Mouse (Mus musculus) kidney, postnatal 10 days (tissue): ENCODE measurements at regions not wholly inside any gene's neighbourhood (a gene's known extent, or its start where the extent isn't known, plus 50 kb on each side); places are given as distances from the start of the nearest gene placed in this dataset.
"Not testable (repeated sequence)": the region's sequence is repeated elsewhere in the genome, so short reads cannot be mapped to it uniquely, and the experiment has no call there.

Source experiments
- DNase-seq: peaks from one replicate; pipeline ENCODE4 v3.0.0; 2021; ENCODE audit warnings: mixed read lengths

DNA sequence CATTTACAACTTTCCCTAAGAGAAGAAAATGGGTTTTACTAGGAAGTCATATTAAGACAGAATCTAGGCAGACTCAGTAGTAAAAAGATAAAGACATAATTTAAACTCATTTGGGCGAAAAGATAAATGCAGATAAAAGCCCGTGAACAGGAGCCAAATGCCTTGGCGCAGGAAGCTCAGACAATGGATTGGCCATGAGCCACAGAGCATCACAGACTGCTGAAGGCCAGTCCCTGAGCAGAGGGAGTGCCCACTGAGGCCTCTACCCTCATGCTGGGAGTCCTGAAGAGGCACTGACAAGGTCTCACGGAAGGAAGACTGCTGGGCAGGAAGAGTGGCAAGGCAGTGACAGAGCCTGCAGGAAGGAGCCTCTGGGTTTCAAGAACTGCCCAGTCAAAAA, 136.0 kb upstream of the Ttc29 start:
- DNase-seq: peak; percentile 74

- DNase-seq: not testable (repeated sequence)
Observed at GRCm38 (mm10) chr8:78081395-78081794, 131.7 kb upstream of the Ttc29 start.

- DNase-seq: no peak
Observed at GRCm38 (mm10) chr8:78083012-78083411, 130.1 kb upstream of the Ttc29 start.

DNA sequence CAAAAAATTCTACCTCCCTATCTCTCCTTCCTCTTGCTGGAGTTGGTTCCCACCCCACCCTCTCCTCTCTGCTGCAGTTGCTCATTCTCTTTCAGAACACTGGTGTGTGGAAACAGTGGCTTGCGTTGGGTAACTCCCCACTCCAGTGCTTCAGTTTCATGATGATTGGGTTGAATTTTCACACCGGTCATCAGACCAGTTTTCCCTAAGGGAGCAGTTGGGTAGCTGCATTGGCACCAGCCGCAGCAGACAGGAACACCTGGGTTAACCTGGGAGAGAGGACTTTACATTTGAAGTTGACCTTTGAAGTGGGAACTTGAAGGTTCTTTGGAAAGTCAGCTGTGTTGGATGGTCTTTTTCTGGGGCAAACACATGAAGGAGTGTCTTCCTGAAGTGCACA, 126.7 kb upstream of the Ttc29 start:
- DNase-seq: no peak

GRCm38 (mm10) chr8:78090382-78091122, 122.5 kb upstream of the Ttc29 start:
- no peak for DNase-seq

GRCm38 (mm10) chr8:78096383-78096782, 116.7 kb upstream of the Ttc29 start:
- DNase-seq: no peak

- DNase-seq: no peak
Observed at GRCm38 (mm10) chr8:78098191-78098745, 114.8 kb upstream of the Ttc29 start.

DNA sequence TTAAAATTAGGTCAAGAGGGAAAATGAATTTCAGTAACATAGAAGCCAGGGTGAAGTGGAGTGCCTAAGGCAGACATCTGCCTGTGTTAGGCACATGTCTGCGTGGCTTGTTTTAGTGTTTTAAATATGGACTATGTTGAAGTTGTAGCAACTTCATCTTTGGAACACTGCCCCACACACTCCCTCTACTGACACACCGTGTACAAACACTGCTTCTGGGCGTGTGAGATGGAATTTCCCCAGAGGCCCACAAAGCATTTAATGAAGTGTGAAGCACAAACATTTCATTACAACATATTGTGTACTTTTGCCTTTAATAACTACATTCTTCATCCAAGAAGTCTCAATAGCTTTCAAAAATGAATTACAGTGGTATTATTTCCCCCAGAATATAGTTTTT, 114.0 kb upstream of the Ttc29 start:
- no peak for DNase-seq

- DNase-seq: peak; percentile 8
Observed at GRCm38 (mm10) chr8:78107339-78107738, 105.8 kb upstream of the Ttc29 start.

- DNase-seq: no peak
Observed at GRCm38 (mm10) chr8:78110003-78110649, 103.0 kb upstream of the Ttc29 start.

DNA sequence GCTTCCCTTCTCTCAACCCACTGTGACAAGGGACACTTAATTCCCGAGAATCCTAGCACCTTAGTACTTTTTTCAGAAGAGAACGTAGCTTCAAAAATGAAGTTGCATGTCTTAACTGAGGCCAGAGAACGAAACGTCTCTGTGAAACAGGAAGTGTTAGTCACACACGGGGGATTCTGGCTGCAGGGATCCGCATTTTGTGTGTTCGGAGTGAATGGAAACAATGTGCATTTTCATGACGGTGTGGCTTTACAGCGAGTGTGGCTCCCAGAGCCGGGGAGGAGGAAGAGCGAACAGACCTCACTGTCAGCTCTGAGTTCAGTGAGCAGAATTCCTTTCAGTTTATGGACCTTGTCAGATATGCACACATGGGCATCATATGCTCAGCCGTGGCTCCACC, 100.0 kb upstream of the Ttc29 start:
- no peak for DNase-seq

GRCm38 (mm10) chr8:78114512-78114911, 98.6 kb upstream of the Ttc29 start:
- DNase-seq: no peak

DNA sequence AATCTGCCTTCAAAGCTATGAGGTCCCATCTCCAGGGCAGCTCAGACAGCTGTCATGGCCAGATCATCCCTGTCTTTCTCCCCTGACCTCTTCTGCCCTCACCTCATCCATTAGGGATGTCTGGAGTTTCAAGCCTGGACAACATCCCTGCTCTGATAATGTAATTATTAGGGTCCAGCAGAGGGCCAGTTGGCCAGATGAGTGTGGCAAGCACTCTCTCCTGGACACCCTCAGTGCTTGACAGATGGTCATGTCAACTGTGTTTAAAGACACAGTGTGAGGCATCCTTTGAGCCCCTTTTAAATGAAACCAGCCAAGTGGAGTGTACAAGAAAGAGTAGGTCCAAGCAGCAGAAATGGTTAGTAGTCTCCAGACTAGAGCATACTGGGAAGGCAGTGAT, 95.9 kb upstream of the Ttc29 start:
- DNase-seq: no peak

GRCm38 (mm10) chr8:78118493-78118892, 94.6 kb upstream of the Ttc29 start:
- DNase-seq: no peak

- DNase-seq: no peak
Observed at GRCm38 (mm10) chr8:78119682-78120081, 93.4 kb upstream of the Ttc29 start.

DNA sequence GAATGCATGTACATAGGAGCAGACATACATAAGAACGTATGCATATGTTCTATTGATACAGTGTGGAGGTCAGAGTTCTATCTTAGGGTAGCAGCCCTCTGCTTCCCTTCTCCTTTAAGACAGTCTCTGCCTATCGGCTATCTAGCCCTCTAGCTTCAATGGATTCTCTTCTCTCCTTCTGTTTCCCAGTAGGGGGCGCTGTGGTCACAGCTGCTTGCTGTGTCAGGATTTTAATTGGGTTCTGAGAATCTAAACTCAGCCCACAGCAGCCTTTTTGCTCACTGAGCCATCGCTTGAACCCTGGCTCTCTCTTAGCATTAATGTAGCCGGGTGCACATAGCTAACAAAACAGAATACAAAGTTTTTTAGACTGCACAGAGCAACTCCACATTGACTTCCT, 88.8 kb upstream of the Ttc29 start:
- peak; percentile 30 for DNase-seq

GRCm38 (mm10) chr8:78127852-78128251, 85.2 kb upstream of the Ttc29 start:
- peak; percentile 68 for DNase-seq

DNA sequence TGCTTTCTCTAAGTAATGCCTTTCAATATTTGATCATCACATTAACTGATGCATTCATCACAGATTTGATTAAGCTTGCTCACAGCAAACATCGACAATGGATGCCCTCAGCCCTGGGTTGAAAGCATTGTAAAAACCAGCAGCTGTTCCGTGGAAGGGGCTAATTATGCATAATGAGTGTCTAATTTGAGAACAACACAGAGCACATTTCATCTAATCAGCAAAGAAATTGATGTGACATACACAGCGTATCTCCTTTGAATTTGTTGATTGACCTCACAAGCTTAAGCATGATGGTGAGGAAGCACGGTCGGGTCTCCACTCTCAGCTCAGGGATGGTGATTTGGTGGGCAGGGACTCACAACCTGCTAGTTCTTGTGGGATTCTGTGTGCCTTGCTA, 84.0 kb upstream of the Ttc29 start:
- DNase-seq: no peak

DNA sequence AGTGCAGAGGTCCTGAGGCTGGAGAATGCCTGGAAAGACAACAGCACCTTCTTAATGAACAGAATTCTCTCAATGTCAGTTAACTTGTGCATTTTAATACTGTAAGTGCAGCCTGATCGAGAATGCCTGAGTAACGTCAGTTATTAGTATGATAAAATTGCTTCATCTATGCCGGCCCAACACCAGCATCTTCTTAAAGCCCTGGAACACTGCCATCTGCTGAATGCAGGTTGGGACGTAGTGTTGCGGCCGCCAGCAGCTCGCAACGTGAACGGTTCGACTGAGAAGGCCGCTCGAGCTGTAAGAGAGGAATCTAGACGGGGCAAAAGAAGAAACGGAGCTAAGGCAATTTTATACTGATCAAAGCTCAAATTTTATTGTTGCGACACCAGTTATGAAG, 73.6 kb upstream of the Ttc29 start:
- not testable (repeated sequence) for DNase-seq

DNA sequence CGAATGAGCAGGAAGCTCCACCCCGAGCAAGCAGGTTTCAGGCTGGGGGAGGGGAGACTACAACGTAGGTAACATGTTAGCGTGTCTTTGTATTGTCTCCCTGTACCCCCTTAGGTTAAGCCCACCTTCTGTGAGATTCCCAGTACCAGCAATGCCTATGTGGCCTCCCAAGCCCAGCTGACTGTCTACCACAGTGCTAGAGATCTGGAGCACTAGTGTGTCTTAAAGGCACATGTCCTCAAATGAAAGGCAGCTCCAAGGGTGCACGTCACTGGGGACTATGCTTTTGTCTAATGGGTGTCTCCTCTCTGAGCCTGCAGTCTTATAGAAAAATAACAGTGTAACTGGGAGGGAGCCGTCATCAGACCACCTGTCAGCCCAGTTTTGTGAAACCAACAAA, 65.9 kb upstream of the Ttc29 start:
- DNase-seq: no peak

- DNase-seq: no peak
Observed at GRCm38 (mm10) chr8:78148006-78148405, 65.1 kb upstream of the Ttc29 start.

DNA sequence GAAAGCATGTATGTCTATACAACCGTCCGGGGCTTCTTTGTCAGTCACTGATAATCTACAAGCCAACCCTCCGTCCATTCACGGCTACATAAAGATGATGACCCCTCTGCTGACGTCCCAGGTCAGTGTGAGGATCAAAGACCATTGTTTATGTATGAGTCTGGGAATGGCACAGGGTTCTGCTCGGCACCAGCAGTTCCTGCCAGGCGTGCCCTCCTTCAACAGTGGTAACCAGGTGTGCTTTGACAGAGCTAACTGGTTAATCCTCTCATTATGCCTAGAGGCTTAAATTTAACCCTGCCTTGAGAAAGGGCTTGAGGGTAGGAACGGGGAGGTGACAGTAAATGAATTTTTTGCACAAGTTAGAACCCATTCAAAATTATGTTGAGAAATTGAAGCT, 58.2 kb upstream of the Ttc29 start:
- no peak for DNase-seq

GRCm38 (mm10) chr8:78162046-78162445, 51.1 kb upstream of the Ttc29 start:
- DNase-seq: peak; percentile 10

- no peak for DNase-seq
Observed at GRCm38 (mm10) chr8:78162763-78163508, 50.2 kb upstream of the Ttc29 start.
